Mouse (Mus musculus): ENCODE data around the gene Gm3625. TPM values are rescaled to one million over a fixed set of nuclear protein-coding genes. Genes with fewer than 3 reads are reported as not detected.
A peak's percentile ranks its signal among the peaks of the same experiment; 100 is the strongest.

The Gm3625 gene
- polyA plus RNA-seq, 1 experiment from 2014 or later = not detected

DNA sequence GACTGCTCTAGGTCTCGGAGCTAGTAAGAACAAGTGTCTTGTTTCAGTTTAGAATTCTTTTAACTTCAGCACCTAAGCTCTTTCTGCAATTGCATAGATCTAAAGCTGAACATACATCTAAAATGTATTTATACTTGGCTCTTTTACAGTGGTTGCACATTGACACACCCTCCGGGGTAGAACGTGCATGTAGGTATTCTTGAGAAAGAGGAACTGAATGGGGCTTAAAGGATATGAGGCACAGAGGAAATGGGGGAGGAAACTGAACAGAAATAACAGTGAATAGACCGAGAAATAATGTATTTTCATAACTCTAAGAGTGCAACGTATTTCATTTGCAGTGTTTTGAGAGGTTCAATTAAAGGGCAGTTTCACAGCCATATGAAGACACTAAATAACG is 2.3 kb upstream of the Gm3625 start:
- 22% methylated on average over 6 of the region's 6 CpGs for WGBS (ENCODE audit: insufficient replicate concordance)
- no peak for ATAC-seq (ENCODE audit: low read depth)
- no peaks in the 10 kb centered on the region for H3K36me3 ChIP-seq (ENCODE audit: control insufficient read depth, insufficient read depth)
- no peak overlapping the region for H3K4me3 ChIP-seq (ENCODE audit: low read depth, low read length)
- H3K9me3 ChIP-seq (replicated peaks; ENCODE audit: control insufficient read depth, low read length) = no peaks in the 10 kb centered on the region
- H3K4me1 ChIP-seq (ENCODE audit: control insufficient read depth, low read depth, low read length) = peaks cover 15% of the 10 kb centered on the region
- no peaks in the 10 kb centered on the region for H3K27me3 ChIP-seq (ENCODE audit: control insufficient read depth, insufficient read depth, low read depth, low read length)
- H3K27ac ChIP-seq (ENCODE audit: low read length) = no peak overlapping the region
- H3K4me2 ChIP-seq (ENCODE audit: low read depth, low read length) = no peak overlapping the region
- no peak overlapping the region for H3K9ac ChIP-seq (ENCODE audit: low read depth, low read length)

- ATAC-seq (ENCODE audit: low read depth) = no peak
- H3K4me3 ChIP-seq (ENCODE audit: low read depth, low read length) = peak overlapping the region; percentile 91
- H3K9me3 ChIP-seq (replicated peaks; ENCODE audit: control insufficient read depth, low read length) = no peaks in the 10 kb centered on the region
- no peaks in the 10 kb centered on the region for H3K36me3 ChIP-seq (ENCODE audit: control insufficient read depth, insufficient read depth)
- no peaks in the 10 kb centered on the region for H3K27me3 ChIP-seq (ENCODE audit: control insufficient read depth, insufficient read depth, low read depth, low read length)
- H3K4me2 ChIP-seq (ENCODE audit: low read depth, low read length) = peak overlapping the region; percentile 95
- peak overlapping the region; percentile 96 for H3K9ac ChIP-seq (ENCODE audit: low read depth, low read length)
- H3K4me1 ChIP-seq (ENCODE audit: control insufficient read depth, low read depth, low read length) = peaks cover 12% of the 10 kb centered on the region
- no peak overlapping the region for H3K27ac ChIP-seq (ENCODE audit: low read length)
- 21% methylated on average over 9 of the region's 9 CpGs for WGBS (ENCODE audit: insufficient replicate concordance)
Observed at GRCm38 (mm10) chr12:4593930-4594391, 1.2 kb upstream of the Gm3625 start.

DNA sequence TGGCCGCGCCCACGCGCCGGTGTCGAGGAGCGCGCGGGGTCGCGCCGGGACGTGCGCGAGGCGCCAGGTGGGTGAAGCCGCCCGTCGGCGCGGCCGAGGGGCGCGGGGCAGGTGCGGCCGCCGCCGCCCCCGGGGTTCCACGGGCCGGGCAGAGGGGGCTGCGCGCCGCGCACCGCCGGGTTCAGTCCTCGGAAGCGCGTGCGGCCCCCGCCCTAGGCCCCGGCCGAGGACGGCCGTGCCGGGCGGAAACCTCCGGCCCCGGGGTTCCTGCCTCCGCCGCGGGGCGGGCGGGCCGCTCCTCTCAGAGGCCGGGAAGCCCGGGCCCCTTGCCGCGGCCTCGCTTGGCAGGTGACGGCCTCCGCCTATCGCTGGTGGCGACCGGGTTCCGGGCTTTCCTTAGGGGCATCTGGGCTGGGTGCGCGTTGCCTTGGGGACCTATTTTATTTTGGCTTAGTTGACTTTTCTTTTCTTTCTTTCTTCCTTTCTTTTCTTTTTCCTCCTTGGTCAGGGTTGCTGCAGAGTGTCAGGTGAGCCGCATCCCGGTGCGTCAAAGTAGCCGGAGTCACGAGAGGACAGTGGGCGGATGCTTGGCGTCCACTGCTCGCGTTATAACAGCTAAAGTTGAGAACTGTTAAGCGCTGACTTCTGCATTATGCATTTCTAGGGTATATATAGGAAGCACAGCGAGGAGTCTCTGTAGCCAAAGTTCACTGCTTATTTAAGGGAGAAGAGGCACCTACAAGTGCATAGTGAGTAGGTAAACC is 621 bp upstream of the Gm3625 start:
- WGBS (ENCODE audit: insufficient replicate concordance) = under 1% methylated on average over 61 of the region's 80 CpGs
- Histone ChIP-seq H3K27ac (ENCODE audit: low read length) (peak overlapping the region; percentile 87), H3K4me1 (ENCODE audit: control insufficient read depth, low read depth, low read length) (peaks cover 12% of the 10 kb centered on the region), H3K4me3 (ENCODE audit: low read depth, low read length) (peak overlapping the region; percentile 91), H3K36me3 (ENCODE audit: control insufficient read depth, insufficient read depth) (no peaks in the 10 kb centered on the region), H3K27me3 (ENCODE audit: control insufficient read depth, insufficient read depth, low read depth, low read length) (no peaks in the 10 kb centered on the region), H3K9me3 (replicated peaks; ENCODE audit: control insufficient read depth, low read length) (no peaks in the 10 kb centered on the region), H3K9ac (ENCODE audit: low read depth, low read length) (peak overlapping the region; percentile 96), H3K4me2 (ENCODE audit: low read depth, low read length) (peak overlapping the region; percentile 95)
- peak; percentile 84 for ATAC-seq (ENCODE audit: low read depth)

GRCm38 (mm10) chr12:4592025-4592424 is 702 bp downstream of the Gm3625 start:
- H3K9ac ChIP-seq (ENCODE audit: low read depth, low read length) = no peak overlapping the region
- 43% methylated on average over 6 of the region's 6 CpGs for WGBS (ENCODE audit: insufficient replicate concordance)
- no peaks in the 10 kb centered on the region for H3K9me3 ChIP-seq (replicated peaks; ENCODE audit: control insufficient read depth, low read length)
- H3K4me2 ChIP-seq (ENCODE audit: low read depth, low read length) = peak overlapping the region; percentile 95
- no peaks in the 10 kb centered on the region for H3K27me3 ChIP-seq (ENCODE audit: control insufficient read depth, insufficient read depth, low read depth, low read length)
- H3K36me3 ChIP-seq (ENCODE audit: control insufficient read depth, insufficient read depth) = no peaks in the 10 kb centered on the region
- peak overlapping the region; percentile 91 for H3K4me3 ChIP-seq (ENCODE audit: low read depth, low read length)
- peaks cover 12% of the 10 kb centered on the region for H3K4me1 ChIP-seq (ENCODE audit: control insufficient read depth, low read depth, low read length)
- no peak overlapping the region for H3K27ac ChIP-seq (ENCODE audit: low read length)
- no peak for ATAC-seq (ENCODE audit: low read depth)

- WGBS (ENCODE audit: insufficient replicate concordance) = 67% methylated on average over 3 of the region's 3 CpGs
- Histone ChIP-seq H3K4me2 (ENCODE audit: low read depth, low read length) (no peak overlapping the region), H3K36me3 (ENCODE audit: control insufficient read depth, insufficient read depth) (no peaks in the 10 kb centered on the region), H3K9ac (ENCODE audit: low read depth, low read length) (no peak overlapping the region), H3K9me3 (replicated peaks; ENCODE audit: control insufficient read depth, low read length) (no peaks in the 10 kb centered on the region), H3K27ac (ENCODE audit: low read length) (no peak overlapping the region), H3K4me3 (ENCODE audit: low read depth, low read length) (no peak overlapping the region), H3K4me1 (ENCODE audit: control insufficient read depth, low read depth, low read length) (peaks cover 5% of the 10 kb centered on the region; the same call in 1 of the 2 replicates), H3K27me3 (ENCODE audit: control insufficient read depth, insufficient read depth, low read depth, low read length) (no peaks in the 10 kb centered on the region)
- no peak for ATAC-seq (ENCODE audit: low read depth)
Observed at GRCm38 (mm10) chr12:4588603-4589002, 4.1 kb downstream of the Gm3625 start.

- no peaks in the 10 kb centered on the region for H3K9me3 ChIP-seq (replicated peaks; ENCODE audit: control insufficient read depth, low read length)
- 68% methylated on average over 2 of the region's 2 CpGs for WGBS (ENCODE audit: insufficient replicate concordance)
- H3K27ac ChIP-seq (ENCODE audit: low read length) = no peak overlapping the region
- H3K9ac ChIP-seq (ENCODE audit: low read depth, low read length) = no peak overlapping the region
- peaks cover 5% of the 10 kb centered on the region; the same call in 1 of the 2 replicates for H3K4me1 ChIP-seq (ENCODE audit: control insufficient read depth, low read depth, low read length)
- no peaks in the 10 kb centered on the region for H3K27me3 ChIP-seq (ENCODE audit: control insufficient read depth, insufficient read depth, low read depth, low read length)
- no peaks in the 10 kb centered on the region for H3K36me3 ChIP-seq (ENCODE audit: control insufficient read depth, insufficient read depth)
- no peak overlapping the region for H3K4me3 ChIP-seq (ENCODE audit: low read depth, low read length)
- H3K4me2 ChIP-seq (ENCODE audit: low read depth, low read length) = no peak overlapping the region
- ATAC-seq (ENCODE audit: low read depth) = no peak
Observed at GRCm38 (mm10) chr12:4587846-4588245, 4.9 kb downstream of the Gm3625 start.

GRCm38 (mm10) chr12:4582326-4582725 is 10.4 kb downstream of the Gm3625 start:
- H3K4me2 ChIP-seq (ENCODE audit: low read depth, low read length) = no peak overlapping the region
- H3K9ac ChIP-seq (ENCODE audit: low read depth, low read length) = no peak overlapping the region
- no peak overlapping the region for H3K27ac ChIP-seq (ENCODE audit: low read length)
- H3K4me1 ChIP-seq (ENCODE audit: control insufficient read depth, low read depth, low read length) = no peaks in the 10 kb centered on the region
- no peaks in the 10 kb centered on the region for H3K36me3 ChIP-seq (ENCODE audit: control insufficient read depth, insufficient read depth)
- no peak overlapping the region for H3K4me3 ChIP-seq (ENCODE audit: low read depth, low read length)
- H3K9me3 ChIP-seq (replicated peaks; ENCODE audit: control insufficient read depth, low read length) = no peaks in the 10 kb centered on the region
- no peaks in the 10 kb centered on the region for H3K27me3 ChIP-seq (ENCODE audit: control insufficient read depth, insufficient read depth, low read depth, low read length)
- no peak for ATAC-seq (ENCODE audit: low read depth)

DNA sequence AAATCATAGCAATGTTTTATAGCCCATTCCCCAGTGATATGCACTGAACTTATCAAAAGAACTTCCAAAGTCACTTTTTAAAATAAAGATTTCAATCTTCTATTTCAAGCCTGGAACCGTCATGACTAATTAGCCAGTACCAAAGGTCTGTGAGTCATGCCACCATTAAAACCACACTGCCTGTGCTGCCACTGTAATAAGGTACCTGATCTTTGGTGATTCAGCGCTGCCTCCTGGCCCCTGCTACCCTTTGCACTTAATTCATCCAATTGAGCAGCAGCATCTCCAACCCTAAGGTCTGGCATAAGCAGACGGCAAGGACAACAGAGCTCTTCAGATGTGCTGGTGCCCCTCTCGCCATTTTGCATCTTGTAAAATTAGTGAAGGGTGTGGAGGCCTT is 18.7 kb downstream of the Gm3625 start:
- WGBS (ENCODE audit: insufficient replicate concordance) = 68% methylated on average over 4 of the region's 4 CpGs
- Histone ChIP-seq H3K27ac (ENCODE audit: low read length) (no peak overlapping the region), H3K9me3 (replicated peaks; ENCODE audit: control insufficient read depth, low read length) (no peaks in the 10 kb centered on the region), H3K27me3 (ENCODE audit: control insufficient read depth, insufficient read depth, low read depth, low read length) (no peaks in the 10 kb centered on the region), H3K36me3 (ENCODE audit: control insufficient read depth, insufficient read depth) (no peaks in the 10 kb centered on the region), H3K4me1 (ENCODE audit: control insufficient read depth, low read depth, low read length) (no peaks in the 10 kb centered on the region), H3K4me3 (ENCODE audit: low read depth, low read length) (no peak overlapping the region), H3K4me2 (ENCODE audit: low read depth, low read length) (no peak overlapping the region), H3K9ac (ENCODE audit: low read depth, low read length) (no peak overlapping the region)
- ATAC-seq (ENCODE audit: low read depth) = no peak

DNA sequence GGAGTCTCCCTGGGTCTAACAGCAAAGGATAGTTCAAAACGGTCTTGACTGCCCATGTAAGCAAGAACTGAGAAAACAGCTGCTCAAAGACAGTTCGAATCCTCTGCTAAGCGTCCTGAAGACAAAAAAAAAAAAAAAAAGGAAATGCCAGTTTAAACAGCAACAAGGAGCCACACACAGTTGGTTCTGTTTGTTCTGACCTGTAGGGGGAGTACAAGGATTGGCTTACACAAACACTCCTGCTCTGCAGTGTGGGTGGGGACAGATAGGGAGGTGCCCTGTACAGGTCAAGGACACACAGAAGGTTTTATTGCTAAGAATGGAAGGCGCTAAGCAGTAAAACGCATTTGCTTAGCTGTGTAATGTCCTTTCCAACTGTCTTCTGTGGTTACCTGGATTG is 20.9 kb downstream of the Gm3625 start:
- Histone ChIP-seq H3K4me3 (ENCODE audit: low read depth, low read length) (no peak overlapping the region), H3K4me1 (ENCODE audit: control insufficient read depth, low read depth, low read length) (no peaks in the 10 kb centered on the region), H3K9me3 (replicated peaks; ENCODE audit: control insufficient read depth, low read length) (no peaks in the 10 kb centered on the region), H3K27ac (ENCODE audit: low read length) (no peak overlapping the region), H3K9ac (ENCODE audit: low read depth, low read length) (no peak overlapping the region), H3K36me3 (ENCODE audit: control insufficient read depth, insufficient read depth) (no peaks in the 10 kb centered on the region), H3K27me3 (ENCODE audit: control insufficient read depth, insufficient read depth, low read depth, low read length) (no peaks in the 10 kb centered on the region), H3K4me2 (ENCODE audit: low read depth, low read length) (no peak overlapping the region)
- peak; percentile 77 for ATAC-seq (ENCODE audit: low read depth)
- WGBS (ENCODE audit: insufficient replicate concordance) = 27% methylated on average over 5 of the region's 5 CpGs

Measured in liver, embryonic 16.5 days (tissue).